Mouse (Mus musculus) myocyte (in vitro differentiated cells): ENCODE measurements around the gene Susd2.

Source experiments
- POLR2A ChIP-seq: IDR thresholded peaks from one replicate; pipeline ENCODE4 v1.6.1; 2011; ENCODE audit warnings: low read depth, mild to moderate bottlenecking, control low read depth, moderate library complexity; ENCODE audit not compliant: insufficient read length
- REST ChIP-seq: IDR thresholded peaks from one replicate; pipeline ENCODE4 v1.6.1; 2011; ENCODE audit warnings: mild to moderate bottlenecking, control low read depth, moderate library complexity; ENCODE audit not compliant: insufficient read depth, insufficient read length
- USF1 ChIP-seq: IDR thresholded peaks from one replicate; pipeline ENCODE4 v1.6.1; 2011; ENCODE audit warnings: low read depth, mild to moderate bottlenecking, control low read depth, moderate library complexity

DNA sequence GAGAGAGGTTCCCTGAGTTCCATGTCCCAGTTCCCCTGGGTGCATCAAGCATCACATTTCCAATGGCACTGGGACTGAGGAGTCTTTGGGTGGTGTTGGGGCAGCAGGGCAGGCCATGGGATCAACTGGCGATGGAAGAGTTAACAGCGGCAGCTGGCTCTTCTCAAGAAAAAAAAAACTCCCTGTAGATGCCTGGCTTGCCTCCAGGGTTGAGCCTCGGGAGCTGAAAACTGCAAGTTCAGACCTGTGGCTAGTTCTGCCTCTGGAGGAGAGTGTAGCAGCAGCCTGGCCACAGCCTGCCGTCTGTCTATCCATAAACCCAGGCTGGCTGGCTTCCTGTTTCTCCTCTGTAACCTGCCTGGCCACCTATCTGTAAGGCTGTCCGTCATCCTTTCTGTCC, 54.7 kb downstream of the Susd2 start, which contains the start of gene Ggt5:
- TF ChIP-seq REST = no peak
- TF ChIP-seq USF1 = no peak
- no peak for TF ChIP-seq POLR2A
